Mouse (Mus musculus) telencephalon, adult 2 months (tissue): ENCODE results near the gene Srd5a1.
"Not testable (repeated sequence)": the region's sequence is repeated elsewhere in the genome, so short reads cannot be mapped to it uniquely, and the experiment has no call there.

ENCODE experiments used
- DNase-seq: peaks from one replicate; pipeline ENCODE4 v3.0.0-alpha.2; 2011; ENCODE audit warnings: low read depth, low spot score

Gene Srd5a1

DNA sequence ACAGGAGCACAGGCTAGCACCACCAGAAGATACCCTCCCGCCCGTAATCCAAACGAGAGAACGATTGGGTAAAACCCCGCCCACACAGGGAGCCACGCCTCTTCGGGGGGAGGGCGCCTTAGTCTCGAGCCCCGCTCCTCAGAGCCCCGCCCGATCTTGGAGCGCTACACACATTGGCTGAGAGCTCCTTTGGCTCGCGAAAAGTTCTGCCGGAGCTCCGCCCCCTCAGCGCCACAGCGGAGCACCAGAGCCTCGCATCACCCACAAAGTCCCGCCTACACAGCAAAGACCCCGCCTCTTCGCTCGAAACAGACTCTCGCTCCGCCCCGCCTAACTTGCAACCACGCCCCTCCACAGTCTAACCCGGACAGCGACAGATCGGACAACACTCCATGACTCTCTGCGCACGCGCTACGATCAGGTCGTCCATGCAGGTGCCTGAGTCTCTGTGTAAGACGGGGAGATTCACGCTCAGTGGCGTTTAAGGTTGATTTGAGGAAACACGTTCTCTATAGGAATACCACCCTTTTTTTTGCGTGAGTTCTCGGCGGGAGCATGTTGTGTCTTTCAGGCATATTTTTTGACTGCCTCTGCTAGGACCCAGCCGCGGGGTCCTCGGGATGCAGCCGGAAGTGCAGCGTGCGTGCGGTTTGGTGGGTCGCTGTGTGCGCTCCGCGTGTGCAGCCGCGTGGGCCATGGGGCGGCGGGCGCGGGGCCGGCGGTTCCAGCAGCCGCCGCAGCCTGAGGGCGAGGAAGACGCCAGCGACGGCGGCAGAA lies at the start of gene Srd5a1:
Srd5a1 (minus strand) TSS at position 45 of the 777 bp plus-strand sequence.
- peak; percentile 99 for DNase-seq

DNA sequence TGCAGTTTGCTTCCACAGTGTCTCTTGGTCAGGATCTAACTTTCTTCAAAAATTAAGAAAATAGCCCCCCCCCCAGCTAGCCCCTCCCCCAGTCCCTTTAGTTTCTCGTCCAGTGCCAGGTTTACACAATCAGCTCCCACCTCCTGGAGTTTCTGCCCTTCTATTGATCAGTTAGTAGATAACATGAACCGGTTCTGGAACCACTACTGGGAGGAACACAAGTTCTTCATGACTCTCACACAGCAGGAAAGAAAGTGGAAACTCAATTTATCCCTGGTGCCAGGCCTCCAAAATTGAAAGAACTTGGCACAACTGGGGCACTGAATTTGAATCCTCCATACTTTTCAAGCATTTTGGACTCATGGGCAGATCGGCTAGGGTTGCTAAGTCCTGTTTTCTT lies 43.3 kb upstream of the Srd5a1 start:
- DNase-seq: no peak

DNA sequence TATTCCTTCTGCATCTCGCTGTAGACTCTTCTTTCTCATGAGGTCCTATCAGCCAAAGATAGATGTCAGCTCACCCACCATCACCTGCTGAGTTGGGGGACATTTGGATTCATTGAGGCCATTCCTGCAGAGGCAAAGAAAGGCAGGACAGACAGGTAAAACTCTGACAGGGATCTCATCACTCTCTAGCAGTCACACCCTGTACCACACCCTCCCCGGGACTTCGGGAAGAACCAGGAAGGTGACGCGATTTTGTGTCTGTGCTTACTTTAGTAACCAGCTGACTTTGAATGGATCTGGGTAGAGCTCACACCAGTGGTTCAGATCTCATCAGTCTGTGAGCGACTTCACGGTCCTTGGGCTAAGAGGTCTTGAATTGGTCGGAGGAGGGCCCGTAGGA lies 35.2 kb upstream of the Srd5a1 start:
- no peak for DNase-seq

DNA sequence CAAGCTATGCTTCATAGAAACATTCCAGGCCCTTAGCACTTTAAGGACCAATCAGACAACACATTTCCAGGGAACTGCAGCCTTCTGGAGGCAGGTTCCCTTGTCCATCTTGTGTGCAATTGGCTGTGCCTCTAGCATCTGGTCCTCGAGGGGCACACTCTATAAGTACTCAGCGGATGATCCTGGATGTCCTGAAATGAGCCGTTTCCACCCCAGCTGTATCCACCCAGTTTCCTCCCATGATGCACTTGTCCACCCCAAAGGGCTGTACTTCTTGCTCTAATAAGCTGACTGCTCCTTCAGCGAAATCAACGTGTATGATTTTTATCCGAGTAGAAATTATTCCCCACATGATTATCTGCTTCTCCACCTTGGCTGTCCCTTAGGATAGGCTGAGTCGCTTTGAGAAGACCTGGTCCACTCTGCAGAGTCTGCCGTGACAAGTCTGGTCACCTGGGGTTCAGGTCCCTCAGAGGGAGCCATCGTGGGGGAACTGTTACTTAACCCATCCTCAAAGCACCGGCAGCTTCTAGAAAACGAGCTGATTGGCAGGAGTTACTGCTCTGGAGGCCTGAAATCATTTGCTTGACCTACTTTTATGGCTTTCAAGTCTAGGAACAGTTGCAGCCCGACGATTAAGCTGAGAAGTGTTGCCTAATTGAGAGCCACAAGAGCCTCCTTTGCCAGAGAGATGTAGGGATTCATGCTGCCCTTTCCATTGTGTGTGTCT lies 34.6 kb upstream of the Srd5a1 start:
- DNase-seq: peak; percentile 12

DNA sequence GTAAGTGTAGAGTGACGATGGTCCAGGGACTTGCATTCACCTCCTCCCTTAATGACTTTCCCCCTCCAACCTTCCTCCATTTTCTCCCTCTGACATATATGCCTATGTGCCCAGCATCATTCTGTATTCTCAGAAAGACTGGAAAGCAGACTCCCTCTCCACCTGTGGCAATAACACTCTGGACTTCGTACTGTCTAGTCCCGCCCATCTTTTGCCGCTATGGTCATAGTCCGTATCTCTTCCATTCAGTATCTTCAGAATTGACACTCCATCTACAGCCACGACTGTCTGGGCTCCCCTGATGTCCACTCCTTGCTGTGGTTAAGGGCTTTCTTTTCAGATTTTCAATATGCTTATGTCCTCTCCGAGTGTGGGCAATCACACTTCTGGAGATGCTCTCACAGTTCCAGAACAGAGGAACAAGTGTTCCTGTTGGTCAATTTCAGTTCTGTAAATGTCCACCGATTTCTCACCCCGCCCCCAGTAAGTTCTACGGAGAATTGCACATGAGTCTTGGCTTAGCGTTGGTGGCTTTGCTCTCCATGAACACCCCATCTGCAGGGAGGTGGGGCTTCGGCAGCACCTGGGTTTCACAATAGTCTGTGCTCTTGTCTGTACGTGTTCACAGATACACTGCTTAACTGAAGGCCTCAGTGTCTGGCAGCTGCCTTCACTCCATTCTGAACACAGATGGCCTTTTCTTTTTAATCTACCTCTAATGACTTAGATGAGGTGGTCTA lies 33.4 kb upstream of the Srd5a1 start:
- no peak for DNase-seq

DNA sequence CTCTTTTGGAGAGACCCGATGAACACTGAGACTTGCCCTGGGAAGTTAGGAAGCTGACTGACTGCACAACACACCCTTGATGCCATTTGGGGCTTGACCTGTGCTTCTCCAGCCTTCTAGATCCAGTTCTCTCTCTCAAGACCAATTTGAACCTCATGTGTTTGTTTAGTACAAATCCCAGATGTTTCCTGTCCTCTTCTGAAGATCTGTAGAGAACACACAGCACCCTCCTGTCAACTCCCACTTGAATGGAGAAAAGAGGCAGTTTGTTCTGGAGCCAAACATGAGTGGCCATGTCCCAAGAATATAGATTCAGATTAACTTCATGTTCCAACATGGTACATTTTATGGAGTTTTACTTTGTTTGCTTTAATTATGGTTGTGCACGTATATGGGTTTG lies 32.7 kb upstream of the Srd5a1 start:
- no peak for DNase-seq

DNA sequence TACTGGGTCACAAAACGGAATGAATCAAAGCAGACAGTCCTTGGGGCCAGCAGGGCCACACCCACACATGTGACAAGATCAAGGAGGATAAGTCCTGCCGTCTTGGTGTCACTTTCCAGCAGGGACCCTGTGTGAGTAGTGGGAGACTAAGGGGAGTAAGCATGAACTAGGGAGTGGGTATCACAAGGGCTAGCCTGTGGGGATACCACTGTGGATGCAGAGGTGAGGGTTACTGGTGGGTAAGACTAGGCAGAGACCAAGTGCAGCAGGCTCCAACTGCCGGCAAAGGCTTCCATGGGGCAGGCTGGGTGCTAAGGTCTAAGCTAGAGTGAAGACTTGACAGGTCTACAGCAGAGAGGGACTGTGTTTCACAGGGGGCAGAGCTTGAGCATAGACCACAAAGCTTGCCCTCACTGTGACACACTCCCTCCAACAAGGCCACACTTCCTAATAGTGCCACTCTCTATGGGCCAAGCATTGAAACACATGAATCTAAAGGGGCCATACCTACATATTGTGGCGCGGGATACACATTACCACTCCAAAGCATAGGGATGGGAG lies 31.5 kb upstream of the Srd5a1 start:
- no peak for DNase-seq

DNA sequence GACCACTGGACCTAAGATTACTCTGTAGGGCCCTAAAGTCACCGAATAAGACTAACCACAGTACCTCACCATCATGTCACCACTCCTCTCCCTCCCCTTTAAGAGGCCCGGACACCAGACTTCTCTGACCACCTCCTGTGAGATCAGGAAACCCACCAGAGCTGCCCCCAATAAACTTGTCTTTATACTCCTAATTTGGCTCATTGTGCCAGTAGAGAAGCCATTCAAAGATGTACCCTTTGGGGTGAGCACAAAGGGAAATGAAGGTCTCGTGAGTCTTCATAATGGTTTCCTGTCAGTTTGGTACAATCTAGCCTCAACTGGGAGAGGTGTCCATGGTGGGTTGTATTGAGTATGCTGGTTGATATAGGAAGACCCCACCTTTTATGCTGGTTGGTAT lies 29.8 kb upstream of the Srd5a1 start:
- DNase-seq: no peak

DNA sequence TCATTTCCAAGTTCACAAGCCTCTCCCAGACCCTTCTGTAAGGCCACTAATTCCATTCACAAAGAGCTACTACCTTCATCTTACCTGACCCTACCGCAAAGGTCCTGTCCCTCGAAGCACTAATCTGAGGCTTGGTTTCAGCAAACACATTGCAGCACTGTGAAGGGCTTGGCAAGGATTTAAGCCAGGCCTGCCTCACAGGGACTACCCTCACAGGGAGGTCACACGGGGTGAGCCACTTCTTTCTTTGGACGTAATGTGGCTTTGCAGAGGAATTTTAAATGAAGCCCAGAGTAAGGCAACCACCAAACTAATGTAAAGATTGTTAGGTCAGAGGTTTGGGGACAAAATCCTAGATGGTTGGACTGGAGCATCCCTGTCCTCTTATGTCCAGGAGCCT lies 29.3 kb upstream of the Srd5a1 start:
- DNase-seq: no peak

DNA sequence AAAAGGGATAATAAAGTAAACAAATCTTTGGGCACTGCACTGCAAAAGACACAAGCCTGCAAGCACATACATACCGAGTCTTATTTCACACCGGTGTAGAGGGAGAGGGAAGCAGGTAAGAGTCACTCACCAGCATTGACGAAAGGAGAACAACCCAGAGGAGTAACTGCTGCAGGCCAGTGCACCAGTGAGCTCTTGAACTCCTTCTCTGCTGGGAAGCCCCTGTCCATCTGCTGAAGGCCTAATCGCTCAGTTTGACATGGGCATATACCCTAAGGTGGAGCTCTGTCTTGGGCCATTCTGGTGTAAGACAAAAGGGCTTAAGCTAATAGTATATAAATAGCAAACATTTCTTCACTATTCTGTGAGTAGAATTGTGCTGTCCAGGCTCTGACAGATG lies 28.9 kb upstream of the Srd5a1 start:
- DNase-seq: no peak

DNA sequence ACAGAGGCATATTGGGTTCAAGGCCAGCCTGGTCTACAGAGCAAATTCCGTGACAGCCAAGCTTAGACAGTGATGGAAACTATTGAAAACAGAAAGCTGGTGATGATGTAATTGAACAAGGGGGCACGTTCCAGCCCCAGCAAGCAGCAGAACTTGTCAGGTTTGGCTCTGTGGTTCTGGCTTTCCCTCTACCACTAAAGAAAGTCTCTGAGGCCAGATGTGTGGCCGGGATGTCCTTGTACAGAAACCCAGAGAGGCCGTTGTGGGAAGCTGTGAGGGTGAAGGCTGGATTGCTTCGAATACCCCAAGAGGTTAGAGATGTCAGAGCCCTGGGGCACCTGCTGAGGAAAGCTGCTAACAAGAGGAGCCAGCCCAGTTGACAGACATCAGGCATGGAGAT lies 28.0 kb upstream of the Srd5a1 start:
- no peak for DNase-seq

DNA sequence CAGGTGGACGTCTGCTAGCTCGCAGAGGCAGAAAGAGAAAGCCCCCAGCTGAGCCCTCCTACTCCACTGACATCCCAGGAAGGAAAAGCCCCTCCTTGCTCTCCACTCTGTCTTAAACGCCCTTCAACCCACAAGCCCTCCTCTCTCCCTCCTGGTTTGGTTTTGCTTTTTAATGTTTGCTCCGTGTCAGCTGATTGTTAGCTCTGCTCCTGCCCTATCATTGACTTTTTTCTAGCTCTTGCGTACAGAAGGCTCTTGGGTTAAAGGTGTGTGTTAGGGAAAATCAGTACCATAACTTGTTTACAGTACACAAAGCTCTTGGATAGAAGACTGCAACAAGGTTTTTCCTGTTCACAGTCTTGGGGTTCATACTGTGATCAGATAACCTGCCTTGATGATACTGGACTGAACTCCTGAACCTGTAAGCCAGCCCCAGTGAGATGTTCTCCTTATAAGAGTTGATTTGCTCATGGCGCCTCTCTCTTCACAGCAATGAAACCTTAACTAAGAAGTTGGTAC lies 26.9 kb upstream of the Srd5a1 start:
- DNase-seq: no peak

DNA sequence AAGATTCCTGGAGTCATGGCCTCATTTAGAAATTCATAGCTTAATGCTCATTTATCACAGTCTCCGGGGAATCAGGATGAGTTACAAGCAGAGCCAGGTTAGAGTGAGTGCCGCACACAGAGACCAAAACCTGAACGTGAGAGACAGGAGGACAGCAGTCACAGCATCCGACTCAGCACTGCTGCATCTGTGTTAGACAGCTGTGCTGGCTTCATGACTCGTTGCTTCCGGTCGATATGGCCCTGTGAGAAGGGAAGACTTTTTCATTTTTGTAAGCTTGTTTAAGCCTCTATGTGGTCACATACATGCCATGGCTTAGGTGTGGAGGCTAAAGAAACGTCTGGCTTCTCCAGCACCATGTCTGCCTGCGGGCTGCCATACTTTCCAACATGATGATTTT lies 26.4 kb upstream of the Srd5a1 start:
- no peak for DNase-seq

DNA sequence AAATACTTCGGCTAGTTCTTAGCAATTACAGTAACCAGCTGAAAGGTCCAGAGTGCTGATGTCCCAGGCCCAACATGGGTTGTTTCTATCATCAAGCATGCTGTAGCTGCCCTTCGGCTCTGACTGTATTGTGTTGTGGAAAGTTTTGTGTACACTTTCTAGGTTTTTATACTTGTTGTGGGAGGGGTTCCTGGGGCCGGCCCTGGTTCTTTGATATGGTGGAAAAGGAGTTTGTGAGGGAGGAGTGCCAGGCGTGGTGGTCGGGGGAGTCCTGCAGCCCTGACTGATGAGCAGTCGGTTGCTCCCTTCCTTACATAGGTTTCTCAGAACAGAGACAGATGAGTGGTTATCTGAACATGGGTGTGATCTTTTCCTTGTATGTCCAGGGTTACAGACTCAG lies 25.6 kb upstream of the Srd5a1 start:
- no peak for DNase-seq

DNA sequence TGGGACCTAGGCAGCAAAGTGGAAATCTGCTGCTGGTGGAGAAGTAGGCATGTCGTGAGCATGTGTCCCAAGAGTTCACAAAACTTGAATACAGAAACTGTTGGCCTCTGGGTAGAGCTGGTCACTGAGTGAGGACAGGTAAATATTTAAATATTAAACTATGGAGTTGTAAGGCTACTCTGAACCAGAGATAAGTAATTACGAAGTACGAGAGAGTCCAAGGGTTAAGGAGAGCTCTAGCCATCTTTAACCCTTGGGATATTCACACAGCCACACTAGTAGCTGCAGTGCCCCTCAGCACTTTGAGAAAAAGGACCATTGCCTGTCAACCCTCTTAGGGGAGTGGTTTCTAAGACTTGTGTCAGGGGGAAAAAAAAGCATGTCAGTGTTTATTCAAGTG lies 25.1 kb upstream of the Srd5a1 start:
- DNase-seq: no peak

DNA sequence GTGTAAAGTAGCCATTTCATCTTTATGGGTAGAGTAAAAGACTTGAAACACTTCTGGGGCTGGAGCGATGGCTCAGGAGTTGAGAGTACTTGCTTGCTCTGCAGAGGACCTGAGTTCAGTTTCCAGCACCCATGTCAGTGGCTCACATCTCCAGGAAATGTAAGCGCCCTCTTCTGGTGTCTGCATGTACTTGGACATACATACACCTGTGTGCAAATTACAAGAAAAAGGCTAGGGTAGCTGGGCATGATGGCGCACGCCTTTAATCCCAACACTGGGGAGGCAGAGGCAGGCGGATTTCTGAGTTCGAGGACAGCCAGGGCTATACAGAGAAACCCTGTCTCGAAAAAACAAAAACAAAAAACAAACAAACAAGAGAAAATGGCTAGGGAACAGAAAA lies 24.6 kb upstream of the Srd5a1 start:
- not testable (repeated sequence) for DNase-seq

DNA sequence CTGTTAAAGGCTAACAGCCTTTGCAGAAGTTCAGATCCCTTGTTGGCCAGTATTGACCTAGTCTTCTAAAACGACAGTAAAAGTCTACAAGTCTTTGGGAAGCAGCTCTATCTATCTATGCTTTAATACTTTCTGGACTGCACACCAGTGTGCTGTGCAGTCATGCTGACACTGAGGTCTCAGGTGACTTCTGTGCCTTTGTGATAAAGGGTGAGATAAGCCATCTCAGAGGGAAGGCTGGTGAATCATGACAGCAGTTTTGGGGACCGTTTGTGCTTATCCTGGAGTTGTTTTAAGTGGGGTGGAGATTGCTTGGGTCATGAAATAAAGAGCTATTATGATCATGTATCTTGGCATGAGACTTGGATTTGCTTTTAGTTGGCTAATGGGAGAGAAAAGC lies 22.7 kb upstream of the Srd5a1 start:
- no peak for DNase-seq

DNA sequence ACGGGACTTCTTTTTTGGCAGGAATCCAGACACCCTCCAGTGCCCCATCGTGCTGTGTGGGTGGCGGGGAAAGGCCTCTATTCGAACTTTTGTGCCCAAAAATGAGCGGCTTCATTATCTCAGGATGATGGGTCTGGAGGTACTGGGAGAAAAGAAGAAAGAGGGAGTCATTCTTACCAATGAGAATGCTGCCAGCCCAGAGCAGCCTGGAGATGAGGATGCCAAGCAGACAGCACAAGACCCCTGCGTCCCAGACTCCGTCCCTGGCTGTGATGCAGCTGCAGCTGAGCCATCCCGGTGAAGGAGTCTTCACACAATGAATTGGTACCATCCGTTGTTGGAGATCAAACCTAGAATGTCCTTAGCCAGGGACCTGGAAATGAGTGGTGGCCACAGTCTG lies 22.3 kb upstream of the Srd5a1 start:
- no peak for DNase-seq

DNA sequence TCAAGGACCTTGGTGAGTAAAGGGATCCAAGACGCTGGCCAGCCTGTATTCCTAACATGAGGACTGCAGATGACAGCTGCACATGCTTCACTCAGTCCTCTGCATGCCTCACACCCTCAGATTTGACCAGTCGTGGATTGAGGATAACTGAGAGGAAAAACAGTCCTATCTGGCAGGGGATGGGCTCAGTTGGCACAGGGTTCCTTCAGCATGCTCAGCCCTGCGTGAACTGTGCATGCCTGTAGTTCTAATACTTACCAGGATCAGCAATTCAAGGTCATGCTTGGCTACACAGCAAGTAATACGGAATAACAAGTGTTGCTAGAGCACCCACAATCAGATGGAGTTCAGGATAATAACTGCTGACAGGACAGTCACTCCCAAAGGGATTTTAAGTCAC lies 20.4 kb upstream of the Srd5a1 start:
- no peak for DNase-seq

DNA sequence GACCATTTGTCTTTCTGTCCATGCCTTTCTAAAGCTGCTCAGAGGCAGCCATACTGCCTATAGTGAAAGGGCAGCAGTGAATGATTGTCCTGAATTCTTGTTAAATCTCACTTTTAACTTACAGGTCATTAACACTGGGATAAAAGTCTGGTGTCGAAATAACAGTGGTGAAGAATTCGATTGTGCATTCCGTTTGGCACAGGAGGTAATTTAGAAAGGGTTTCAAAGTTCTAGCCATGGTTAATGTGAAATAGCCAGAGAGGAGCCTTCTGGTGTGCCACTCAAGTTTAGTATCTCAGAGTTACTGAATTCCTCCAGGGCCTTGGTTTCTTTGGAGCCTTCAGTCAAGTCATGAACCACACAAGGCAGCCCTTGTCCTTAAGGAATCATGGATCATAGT lies 19.9 kb upstream of the Srd5a1 start:
- no peak for DNase-seq

DNA sequence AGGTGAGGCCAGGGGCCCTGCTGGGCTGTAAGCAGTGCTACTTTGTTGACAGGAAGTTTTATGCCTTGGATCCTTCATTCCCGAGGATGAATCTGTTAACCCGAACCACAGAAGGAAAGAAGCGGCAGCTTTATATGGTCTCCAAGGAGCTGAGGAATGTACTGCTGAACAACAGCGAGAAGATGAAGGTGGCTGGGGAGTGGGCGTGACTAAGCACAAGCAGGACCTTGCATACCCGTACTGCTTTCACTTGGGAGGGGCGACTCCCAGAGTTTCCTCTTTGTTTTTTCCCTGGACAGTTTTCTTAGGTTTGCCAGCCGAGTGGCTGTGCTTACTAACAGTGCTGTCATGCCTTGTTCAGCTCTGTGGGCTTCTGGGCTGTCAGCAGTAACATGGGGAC lies 19.3 kb upstream of the Srd5a1 start:
- no peak for DNase-seq

DNA sequence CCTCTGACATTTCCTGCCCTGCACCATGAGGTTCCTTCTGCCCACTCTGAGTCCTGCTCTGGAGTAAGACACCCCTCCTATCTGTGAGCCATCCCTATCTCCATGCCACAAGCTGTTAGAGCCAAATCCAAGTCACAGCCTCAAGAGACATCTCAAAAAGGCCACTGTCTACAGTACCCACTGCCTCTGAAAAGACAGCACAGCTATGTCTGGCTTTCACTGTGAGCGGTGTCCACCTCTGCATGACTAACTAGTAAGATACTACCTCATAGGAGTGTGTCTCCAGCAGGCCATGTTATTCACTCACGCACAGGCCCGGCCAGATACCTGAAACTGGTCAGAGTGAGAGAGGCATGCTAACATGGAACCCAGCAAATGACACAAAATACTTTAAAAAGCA lies 16.7 kb upstream of the Srd5a1 start:
- DNase-seq: no peak
